Mouse (Mus musculus): ENCODE data around the gene Pgk1.

DNA sequence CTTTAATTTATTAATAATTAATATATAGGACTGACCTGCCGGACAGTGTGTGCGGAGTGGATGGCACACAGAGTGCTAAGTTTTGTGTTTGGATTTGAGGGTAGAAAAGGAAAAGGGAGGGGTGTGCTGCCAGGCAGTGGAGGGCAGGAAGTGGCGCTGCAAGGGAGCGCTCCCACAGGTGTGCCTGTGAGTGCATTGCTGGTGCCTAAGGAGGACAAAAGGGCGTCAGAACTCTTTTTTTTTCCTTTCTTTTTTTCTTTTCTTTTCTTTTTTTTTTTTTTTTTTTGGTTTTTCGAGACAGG, 15.1 kb upstream of the Pgk1 start:
- TF ChIP-seq CTCF (IDR thresholded peaks at IDR 0.05; ENCODE audit: low read depth): no peak
- no peak for TF ChIP-seq EP300 (optimal IDR thresholded peaks at IDR 0.05)
